Mouse (Mus musculus): ENCODE results near the gene Gfi1b.

Gene Gfi1b

DNA sequence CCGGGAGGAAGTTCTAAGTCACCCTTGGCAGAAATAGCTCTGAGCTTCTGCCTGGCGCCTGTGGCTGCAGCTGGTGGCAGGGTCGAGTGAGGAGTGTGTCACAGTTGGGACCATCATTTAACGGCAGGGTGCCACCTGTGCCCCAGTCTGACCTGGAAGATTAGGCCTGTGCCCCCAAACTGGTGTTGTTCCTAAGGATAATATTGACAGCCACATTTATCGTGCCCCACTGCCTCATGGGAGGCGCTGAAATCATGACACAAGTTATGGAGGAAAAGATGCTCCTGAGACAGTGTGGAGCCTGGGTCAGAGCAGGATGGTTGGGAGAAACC lies 22.2 kb downstream of the Gfi1b start:
- in situ Hi-C loops (cut with MboI, MseI): no loop called here

DNA sequence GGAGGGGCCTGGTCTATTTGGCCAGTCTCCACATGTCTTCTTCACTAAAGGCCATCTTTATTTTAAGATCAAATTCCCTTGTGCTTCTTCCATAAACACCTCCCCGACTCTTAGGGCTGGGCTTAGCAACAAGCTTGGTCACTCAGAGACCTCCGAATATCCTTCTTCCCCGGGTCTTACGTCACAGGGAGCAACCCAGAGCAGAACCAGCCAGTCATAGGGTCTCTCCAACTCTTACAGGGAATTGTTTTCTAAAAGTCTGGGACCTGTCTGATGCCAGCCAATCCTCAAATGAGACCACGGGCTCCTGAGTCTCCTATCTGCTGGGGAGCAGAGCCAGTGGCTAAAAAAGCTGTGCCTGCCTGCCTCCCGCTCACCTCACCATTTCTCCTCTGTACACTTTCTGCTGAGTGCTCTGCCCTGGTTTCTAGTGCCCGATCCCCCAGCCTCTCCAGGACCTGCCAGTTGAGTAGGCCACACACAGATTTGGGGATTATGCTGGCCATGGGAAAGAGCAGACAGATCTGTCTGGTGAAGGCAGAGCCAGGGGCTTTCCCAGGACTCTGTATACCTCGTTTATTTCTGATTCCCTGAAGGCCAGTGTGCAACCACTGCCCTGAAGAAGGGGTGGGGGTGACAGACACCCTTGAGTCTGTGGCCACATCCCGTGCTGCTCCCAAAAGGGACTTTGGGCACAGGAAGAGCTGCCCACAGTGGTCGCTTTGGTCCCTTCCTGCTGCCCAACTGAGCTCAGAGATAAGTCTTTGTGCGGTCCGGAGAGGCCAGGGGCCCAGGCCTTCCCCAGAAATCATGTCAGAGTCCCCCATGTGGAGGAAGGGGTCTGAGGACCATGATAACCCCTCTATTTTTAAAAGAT lies 22.9 kb downstream of the Gfi1b start:
- in situ Hi-C loops (cut with MboI, MseI): no loop called here

DNA sequence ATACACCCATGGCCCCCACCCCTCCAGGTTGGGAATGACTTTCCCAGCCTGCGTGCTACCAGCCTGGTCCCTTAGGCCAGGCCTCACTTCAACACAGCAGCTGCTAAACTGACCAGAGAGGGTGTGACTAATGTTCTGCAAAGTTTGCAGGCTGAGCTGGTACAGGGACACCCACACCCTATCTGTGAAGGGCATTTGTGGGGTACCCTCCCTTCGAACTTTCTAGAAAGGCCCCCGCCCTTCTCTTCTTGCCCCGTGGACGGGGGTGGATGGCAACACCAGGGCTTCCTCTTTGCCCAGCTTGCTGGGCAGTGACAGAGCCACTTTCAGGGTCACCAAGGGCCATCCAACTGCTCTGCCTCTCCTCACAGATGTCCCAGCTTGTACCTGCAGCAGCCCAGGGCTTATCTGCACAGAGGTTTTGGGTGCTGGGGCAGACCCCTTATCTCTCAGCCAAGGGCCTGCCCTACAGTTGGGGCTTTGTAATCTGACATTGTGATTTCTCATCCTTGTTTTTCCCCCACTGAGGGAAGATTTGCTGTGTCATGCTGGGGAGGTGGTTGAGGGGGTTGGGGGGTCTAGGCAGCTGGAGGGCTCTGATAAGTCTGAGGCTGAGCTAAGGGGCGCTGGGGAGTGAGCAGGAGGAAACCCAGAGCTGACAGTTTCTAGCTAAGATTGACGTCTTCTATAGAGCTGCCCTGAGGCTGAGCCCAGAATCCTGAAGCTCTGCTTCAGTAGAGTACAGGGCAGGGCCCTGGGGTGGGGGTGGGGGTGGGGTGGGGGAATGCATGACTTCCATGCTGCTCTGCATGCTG lies 23.8 kb downstream of the Gfi1b start:
- in situ Hi-C loops (cut with MboI, MseI): no loop called here

DNA sequence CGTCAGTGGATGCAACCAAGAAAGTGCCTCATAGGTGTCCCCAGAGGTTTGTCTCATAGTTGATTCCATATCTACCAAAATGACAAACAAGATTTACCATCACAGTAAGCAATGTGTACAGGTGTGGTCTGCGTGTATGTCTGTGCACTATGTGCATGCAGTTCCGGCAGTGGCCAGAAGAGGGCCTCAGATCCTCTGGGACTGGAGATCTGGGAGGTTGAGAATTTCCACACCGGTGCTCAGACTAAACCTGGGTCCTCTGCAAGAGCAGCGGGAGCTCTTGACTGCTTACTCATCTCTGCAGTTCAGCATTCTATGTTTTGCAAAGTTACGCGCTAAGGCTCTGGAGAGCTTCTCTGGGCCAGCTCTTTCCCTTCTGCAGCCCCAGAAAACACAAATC lies 24.8 kb downstream of the Gfi1b start:
- in situ Hi-C loops (cut with MboI, MseI): no loop called here

DNA sequence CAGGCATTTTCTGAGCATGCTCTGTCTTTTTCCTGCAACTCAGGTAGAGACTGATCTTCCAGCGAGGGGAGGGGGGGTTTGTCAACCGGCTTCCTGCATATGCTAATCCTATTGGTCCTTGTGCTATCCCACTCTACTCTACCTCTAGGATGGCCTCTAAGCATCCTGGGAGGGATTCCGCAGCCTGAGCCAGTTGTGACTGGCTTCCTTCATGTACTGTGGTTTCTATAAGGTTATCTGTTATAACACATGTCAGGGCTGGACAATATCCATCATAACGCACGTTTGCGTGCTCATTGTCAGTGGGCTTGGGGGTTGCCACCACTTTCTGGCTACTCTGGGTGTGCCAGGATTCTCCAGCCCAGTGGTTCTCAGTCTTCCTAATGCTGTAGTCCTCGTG lies 25.8 kb downstream of the Gfi1b start:
- in situ Hi-C loops (cut with MboI, MseI): no loop called here

DNA sequence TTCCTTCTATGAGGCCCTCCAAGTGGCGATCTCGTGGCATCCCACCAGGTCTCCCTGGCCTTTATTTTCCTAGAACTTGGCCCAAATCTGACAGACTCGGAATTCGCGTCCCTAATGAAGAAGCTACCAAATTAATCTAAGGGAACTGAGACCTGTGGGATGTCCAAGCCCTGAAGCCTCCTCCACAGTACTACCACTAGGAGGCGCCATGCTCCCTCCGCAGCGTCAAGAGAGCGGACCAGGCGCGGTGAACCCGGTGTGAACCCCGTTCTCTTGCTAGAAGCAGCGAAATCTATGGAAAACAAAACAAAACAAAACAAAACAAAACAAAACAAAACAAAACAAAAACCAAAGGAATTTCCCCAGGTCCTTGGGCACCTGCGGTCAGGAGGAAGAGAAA lies 29.0 kb downstream of the Gfi1b start:
- in situ Hi-C loops (cut with MboI, MseI): no loop called here

DNA sequence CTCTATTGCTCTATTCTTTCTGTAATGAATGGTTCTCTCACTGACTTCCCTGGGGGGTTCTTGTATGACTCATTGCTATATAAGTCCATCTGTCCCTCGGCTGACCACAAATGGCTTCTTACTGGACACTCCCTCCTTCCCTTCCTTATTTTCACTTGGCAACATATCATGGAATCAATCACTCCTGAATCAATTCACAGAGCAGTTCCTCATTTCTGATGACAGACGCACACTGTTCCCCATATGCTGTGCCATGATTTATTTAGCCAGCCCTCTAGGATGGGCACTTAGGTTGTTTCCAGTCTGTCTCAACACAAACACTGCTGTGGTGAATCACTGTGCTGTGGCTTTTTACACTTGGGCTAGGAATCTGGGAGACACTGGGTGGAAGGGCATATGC lies 30.3 kb downstream of the Gfi1b start:
- in situ Hi-C loops (cut with MboI, MseI): no loop called here

DNA sequence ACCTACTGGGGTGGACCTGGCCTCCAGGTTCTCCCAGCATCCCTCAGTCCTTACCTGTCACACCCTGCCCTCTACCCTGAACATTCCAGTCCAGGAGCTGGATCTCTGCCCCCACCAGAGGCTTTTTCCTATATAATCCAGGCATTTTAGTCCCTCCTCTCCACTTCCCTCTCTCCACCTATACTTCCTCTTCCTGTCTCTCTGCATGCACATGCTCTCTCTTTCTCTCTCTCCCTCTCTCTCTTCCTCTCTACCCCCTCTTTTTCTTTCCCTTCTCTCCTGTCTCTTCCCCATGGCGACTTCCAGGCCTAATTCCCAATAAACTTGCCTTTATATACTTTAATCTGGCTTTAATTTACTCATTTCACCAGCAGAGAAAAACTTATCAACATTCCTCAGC lies 33.2 kb downstream of the Gfi1b start:
- in situ Hi-C loops (cut with MboI, MseI): loop anchor here (5.0 kb wide), 1 partner anchor 34 kb away; the partner anchor contains the start of gene Gfi1b

DNA sequence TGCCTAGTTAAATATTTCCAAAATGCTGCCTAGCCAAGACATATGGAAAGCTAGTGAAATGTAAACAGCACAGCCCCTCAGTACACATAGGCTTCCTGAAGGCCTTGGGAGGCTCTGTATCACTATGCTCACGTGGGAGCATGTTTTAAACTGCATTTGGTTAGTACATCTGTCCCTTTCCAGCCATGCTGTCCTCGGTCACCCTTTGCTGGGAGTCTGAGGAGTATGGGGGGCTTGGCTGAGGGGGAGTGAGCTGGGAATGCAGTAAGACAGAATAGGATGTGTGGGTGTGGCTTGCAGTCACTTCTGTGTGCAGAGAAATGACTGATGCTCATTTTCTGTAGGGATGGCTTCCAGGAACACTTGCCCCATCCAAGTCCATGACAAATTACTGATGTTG lies 36.1 kb downstream of the Gfi1b start:
- in situ Hi-C loops (cut with MboI, MseI): loop anchor here (5.0 kb wide), 1 partner anchor 37 kb away; the partner anchor contains the start of gene Gfi1b

DNA sequence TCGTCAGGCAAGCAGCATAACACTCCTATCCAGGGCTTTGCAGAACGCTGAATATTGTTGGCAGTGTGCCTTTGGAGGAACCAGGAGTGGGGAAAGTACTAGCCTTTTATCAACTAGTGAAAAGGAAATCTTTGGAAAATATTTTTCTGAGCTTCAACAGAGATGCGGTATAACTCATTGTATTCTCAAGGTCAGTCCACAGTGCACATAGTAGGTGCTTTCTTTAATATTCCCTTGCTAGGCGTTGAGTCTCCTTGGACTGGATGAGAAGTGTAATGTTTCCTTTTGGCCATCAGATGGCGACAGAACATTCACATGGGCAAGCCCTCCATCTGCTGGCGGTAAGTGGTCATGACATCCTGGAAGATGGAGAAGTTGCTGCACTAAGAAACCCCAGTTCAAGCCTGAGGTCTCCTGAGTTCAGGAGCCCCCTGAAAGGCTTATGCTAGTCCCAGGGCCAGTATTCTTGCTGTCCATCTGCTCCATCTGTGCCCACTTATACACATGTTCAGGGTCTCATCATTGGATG lies 36.7 kb downstream of the Gfi1b start:
- in situ Hi-C loops (cut with MboI, MseI): loop anchor here (5.0 kb wide), 1 partner anchor 37 kb away; the partner anchor contains the start of gene Gfi1b

DNA sequence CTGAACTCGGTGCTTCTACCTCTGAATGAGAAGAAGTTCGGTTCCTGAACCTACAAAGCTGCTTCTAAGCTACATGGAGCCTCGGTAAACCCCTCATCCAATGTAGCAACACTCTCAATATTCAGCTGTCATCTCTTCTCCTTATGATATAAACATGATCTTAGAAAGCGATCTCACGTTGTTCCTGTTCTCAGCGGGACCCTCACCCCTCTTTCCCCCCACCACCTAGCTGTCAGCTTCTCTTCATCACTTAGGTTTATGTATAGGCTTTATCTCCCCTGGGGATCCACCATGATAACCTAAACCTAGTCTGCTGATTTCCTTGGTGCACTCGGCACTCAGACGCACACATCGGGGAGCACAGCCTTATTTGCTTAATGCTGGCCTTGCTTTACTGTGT lies 38.1 kb downstream of the Gfi1b start, which contains the start of gene Gtf3c5:
Gene Gtf3c5 (minus strand): TSS at position 101 of the 400 bp plus-strand sequence.
- in situ Hi-C loops (cut with MboI, MseI): no loop called here

DNA sequence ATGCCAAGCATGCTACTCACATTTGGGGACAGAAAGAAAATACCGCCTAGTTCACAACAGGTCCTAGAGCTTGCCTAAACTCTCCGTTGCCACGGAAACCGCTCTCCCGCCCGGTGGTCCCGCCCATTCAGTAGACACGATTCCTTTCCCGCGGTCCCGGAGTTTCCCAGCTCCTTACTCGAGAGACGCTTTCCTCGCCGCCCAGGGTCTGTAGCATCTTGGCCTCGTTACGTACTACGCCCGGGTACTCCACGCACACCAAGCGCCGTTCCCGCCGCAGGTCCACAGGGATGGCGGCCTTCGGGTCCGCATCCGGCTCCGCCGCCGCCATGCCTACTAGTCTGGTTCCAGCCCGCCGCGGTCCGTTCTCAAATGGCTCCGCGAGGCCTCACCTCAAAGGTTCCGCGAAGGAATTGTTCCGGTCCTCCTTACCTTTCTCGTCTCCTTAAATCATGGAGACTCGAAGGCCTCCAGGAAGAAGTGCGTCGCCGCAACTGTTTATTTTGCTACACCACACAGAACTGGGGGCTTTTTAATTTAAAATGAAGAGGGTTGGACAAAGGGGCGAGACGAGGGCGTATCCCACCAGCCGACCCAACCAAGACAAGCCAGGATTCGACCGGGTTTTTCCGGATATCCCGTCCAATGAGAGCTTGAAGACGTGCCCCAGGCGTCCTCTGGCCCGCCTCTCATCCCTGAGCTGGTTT lies 39.0 kb downstream of the Gfi1b start:
- in situ Hi-C loops (cut with MboI, MseI): no loop called here

DNA sequence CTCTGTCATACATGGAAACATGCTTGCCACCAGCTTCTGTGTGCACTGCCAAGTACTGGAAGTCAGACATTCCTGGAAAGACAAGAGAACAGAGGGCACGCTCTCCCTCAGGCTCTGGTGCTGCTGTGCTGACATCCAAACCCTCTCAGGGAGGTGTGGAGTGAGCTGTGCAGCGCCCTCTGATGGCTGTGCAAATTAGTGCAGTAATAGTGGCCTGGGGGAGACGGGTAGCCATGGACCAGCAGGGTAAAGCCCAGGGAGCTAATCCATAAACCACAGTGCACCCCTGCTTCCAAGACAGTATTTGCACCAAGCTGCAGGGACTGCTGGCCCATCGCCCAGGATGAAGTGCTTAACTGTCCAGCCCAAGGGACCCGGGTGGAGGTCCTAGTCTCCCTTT lies 43.8 kb downstream of the Gfi1b start:
- in situ Hi-C loops (cut with MboI, MseI): no loop called here

DNA sequence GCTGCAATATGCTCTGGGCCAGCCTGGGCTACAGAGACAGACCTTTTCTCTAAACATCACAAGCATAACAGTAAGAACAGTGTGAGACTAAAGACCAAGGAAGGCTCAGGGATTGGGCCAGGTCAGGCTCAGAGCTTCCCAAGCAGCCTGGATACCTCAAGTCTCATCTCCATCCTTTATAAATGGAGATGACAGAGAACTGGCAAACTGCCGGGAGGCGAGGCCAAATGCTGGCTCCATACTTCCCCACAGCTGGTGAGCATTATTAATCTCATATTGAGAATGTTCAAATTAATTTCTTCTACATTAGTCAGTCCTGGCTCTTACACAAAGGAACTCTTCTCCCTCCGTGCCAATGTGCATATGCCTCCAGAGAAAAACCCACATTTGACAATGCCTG lies 45.0 kb downstream of the Gfi1b start:
- in situ Hi-C loops (cut with MboI, MseI): no loop called here

DNA sequence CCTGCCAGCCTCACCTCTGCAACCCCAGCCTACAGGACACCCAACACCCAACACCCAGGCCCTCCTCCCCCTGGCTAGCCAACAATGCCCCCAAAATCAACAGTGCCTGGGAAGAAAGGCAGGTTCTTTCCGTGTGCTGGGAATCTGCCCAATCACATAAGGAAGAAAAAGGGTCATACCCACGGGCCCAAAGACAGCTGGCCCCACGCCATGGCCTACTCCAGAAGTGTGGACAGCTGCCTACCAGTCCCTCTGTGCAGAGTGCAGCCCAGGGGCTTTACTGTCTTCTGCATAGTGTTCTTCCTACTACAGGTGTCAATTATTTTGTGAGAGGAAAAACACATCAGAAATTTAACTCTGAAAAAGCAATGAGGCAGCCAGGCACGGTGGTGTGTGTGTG lies 46.4 kb downstream of the Gfi1b start:
- in situ Hi-C loops (cut with MboI, MseI): no loop called here

DNA sequence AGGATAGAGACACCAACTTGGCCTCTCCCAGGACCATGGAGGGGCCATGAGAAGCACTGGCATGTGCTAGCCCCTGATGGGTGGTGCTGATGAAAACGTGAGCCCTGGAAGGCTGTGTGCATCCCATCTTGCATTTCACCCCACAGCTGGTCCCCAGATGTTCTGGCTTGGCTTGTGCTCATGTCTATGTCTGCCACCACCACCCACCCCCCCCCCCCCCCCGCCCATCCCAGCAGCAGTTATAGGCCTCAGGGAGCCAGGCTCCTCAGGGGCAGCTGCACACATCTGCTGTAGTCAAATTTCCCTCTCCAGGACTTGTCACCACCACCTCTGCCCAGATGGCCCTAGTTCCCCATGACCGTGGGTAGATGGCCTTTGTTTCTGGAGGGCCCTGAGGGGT lies 51.9 kb downstream of the Gfi1b start:
- in situ Hi-C loops (cut with MboI, MseI): no loop called here

DNA sequence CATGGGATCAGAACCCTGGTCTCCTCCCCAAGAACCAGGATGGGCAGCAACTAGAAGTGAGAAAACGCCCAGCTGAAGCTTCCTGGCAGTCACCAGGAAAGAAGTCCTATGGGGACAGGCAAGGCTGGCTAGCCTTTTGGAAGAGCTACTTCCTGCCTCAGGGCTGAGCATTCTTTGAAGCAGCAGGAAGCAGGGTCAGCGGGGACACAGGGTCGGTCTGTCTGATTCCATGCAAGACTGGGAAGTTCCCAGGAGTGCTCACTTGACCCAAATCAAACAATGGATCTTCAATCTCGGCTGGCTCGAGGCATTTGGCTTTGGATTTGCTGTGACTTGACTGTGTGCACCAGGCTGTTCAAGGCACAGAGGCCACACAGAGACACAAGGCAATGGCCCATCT lies 55.2 kb downstream of the Gfi1b start:
- in situ Hi-C loops (cut with MboI, MseI): no loop called here

DNA sequence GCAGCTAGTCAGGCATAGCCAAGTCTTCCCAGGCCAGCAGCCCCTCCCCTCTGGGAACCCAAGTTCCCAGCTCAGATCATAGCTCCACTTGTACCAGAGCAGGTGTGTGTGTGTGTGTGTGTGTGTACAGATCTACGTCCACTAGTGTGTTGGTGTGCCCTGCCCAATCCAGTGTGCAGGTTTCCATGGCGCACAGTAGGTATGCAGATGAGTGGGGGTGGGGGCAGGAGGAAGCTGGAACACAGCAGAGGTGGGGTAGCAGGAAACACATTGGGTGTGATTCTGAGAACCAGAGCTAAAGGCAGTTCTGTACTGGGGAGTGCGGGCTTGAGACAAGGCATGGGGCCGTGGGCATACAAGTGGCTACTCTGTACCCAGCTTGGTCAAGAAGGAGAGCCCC lies 57.4 kb downstream of the Gfi1b start:
- in situ Hi-C loops (cut with MboI, MseI): no loop called here

DNA sequence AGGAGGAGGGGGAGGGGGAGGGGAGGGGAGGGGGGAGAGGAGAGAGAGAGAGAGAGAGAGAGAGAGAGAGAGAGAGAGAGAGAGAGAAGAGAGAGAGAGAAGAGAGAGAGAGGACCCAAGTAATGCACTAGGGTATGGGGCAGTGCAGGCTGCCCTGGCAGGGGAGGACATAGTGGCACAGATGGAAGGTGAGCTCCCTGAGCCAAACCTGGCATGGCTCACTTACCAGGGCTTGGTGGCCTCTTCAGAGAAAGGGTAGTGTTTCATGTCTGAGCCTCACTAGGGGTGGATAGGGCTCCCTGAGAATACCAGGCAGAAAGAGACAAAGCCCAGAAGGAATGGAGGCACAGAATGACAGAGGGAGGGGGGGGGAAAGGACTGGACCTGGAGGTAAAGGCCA lies 58.0 kb downstream of the Gfi1b start:
- in situ Hi-C loops (cut with MboI, MseI): no loop called here

DNA sequence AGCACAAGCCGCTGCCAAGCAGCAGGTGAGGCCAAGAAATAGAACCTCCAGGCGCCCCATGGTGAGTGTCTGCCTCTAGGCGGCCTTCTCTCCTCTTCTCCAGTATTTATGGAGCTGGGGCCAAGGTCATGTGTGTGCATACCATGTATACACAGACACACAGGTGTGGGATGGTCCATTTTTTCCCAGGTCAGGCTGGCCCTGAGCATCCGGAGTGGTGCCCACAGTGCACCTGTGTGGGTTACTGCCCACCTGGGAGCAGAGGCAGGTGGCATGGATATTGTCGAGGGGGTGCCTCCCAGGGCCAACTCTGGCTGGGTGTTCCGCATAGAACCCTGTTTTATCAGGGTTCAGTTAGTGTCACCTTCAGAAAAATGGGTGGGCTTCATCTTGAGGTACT lies 58.5 kb downstream of the Gfi1b start, which contains the start of gene Cel:
Gene Cel (minus strand): TSS at position 101 of the 400 bp plus-strand sequence.
- in situ Hi-C loops (cut with MboI, MseI): no loop called here
